ENCODE assay signal across 13 mouse cellular contexts in genomic region chr11:52043224-52043623, GRCm38 (mm10). TPM values are rescaled to one million over a fixed set of nuclear protein-coding genes. Genes with fewer than 3 reads are reported as not detected.
A peak's percentile ranks its signal among the peaks of the same experiment; 100 is the strongest.
DNase-seq lines count a peak whose midpoint lies in the region; ATAC-seq and TF ChIP-seq lines count a peak whose summit lies in the region.
"Had no signal": no experiment of that assay in that cellular context is flagged by ENCODE, and none has a peak within 500 bp of the region (broad histone marks: within the 10 kb centered on the region; RNA-seq: fewer than 3 reads in every experiment).

No protein-coding gene starts in this region.

- H3K27me3 ChIP-seq in intestine, postnatal 0 days (replicated peaks; ENCODE audit: control insufficient read depth, insufficient read depth, low read length), result no peaks in the 10 kb centered on the region
- no peaks in the 10 kb centered on the region for H3K27me3 ChIP-seq in intestine, embryonic 16.5 days (replicated peaks; ENCODE audit: control insufficient read depth, insufficient read depth, low read length)
- no peaks in the 10 kb centered on the region for H3K27me3 ChIP-seq in spleen, adult 2 months (ENCODE audit: control insufficient read depth, insufficient read depth, low read length)
- no peaks in the 10 kb centered on the region for H3K27me3 ChIP-seq in stomach, postnatal 0 days (ENCODE audit: control insufficient read depth, insufficient read depth, low read length)
- H3K27me3 ChIP-seq: embryonic facial prominence, embryonic 13.5 days; forebrain, embryonic 12.5 days had no signal

- no peak overlapping the region for H3K4me2 ChIP-seq in intestine, postnatal 0 days (replicated peaks; ENCODE audit: low read depth)
- no peak overlapping the region for H3K4me2 ChIP-seq in intestine, embryonic 16.5 days (ENCODE audit: low read depth, low read length)
- no peak overlapping the region for H3K4me2 ChIP-seq in stomach, postnatal 0 days (replicated peaks; ENCODE audit: low read depth)
- H3K4me2 ChIP-seq: embryonic facial prominence, embryonic 13.5 days; forebrain, embryonic 12.5 days had no signal

- H3K36me3 ChIP-seq in intestine, postnatal 0 days (ENCODE audit: control insufficient read depth, insufficient read depth), result no peaks in the 10 kb centered on the region
- no peaks in the 10 kb centered on the region for H3K36me3 ChIP-seq in intestine, embryonic 16.5 days (ENCODE audit: control insufficient read depth, insufficient read depth, low read length)
- H3K36me3 ChIP-seq in spleen, adult 2 months (ENCODE audit: control insufficient read depth, insufficient read depth, low read length), result no peaks in the 10 kb centered on the region
- H3K36me3 ChIP-seq in stomach, postnatal 0 days (ENCODE audit: control insufficient read depth, insufficient read depth, low read length), result no peaks in the 10 kb centered on the region
- H3K36me3 ChIP-seq: embryonic facial prominence, embryonic 13.5 days; forebrain, embryonic 12.5 days; limb, embryonic 10.5 days had no signal

- peak; percentile 49 for TF ChIP-seq CTCF in intestine, postnatal 0 days (IDR thresholded peaks at IDR 0.05; ENCODE audit: low read depth)
- TF ChIP-seq CTCF in spleen, adult 2 months (IDR thresholded peaks at IDR 0.05; ENCODE audit: extremely low read depth, insufficient read depth, insufficient read length, insufficient replicate concordance), result peak; percentile 17; the same call in 1 of the 2 replicates
- peak; percentile 62 for TF ChIP-seq CTCF in stomach, postnatal 0 days (IDR thresholded peaks at IDR 0.05; ENCODE audit: low read depth)

- no peak for TF ChIP-seq EP300 in stomach, postnatal 0 days (optimal IDR thresholded peaks at IDR 0.05)

- H3K9me3 ChIP-seq in intestine, postnatal 0 days (ENCODE audit: control insufficient read depth), result no peaks in the 10 kb centered on the region
- no peaks in the 10 kb centered on the region for H3K9me3 ChIP-seq in intestine, embryonic 16.5 days (ENCODE audit: control insufficient read depth, low read length)
- no peaks in the 10 kb centered on the region for H3K9me3 ChIP-seq in stomach, postnatal 0 days (ENCODE audit: control insufficient read depth, low read length)
- H3K9me3 ChIP-seq: embryonic facial prominence, embryonic 13.5 days; forebrain, embryonic 12.5 days; limb, embryonic 10.5 days had no signal

- no peak for ATAC-seq in intestine, postnatal 0 days
- ATAC-seq in intestine, embryonic 16.5 days, result no peak
- ATAC-seq in common myeloid progenitor, adult 5-6 weeks (replicated peaks; ENCODE audit: low read depth, poor library complexity, severe bottlenecking), result peak; percentile 80
- no peak for ATAC-seq in stomach, postnatal 0 days (ENCODE audit: low FRiP score, low TSS enrichment)
- no peak for ATAC-seq in inflammation-experienced regulatory T-cells, adult 6 months

- H3K9ac ChIP-seq in intestine, postnatal 0 days (ENCODE audit: low read depth, low read length), result no peak overlapping the region
- H3K9ac ChIP-seq in intestine, embryonic 16.5 days (ENCODE audit: low read depth, low read length), result no peak overlapping the region
- H3K9ac ChIP-seq in stomach, postnatal 0 days (ENCODE audit: low read length), result no peak overlapping the region
- H3K9ac ChIP-seq: embryonic facial prominence, embryonic 13.5 days; forebrain, embryonic 12.5 days had no signal

- no peak for TF ChIP-seq POLR2A in spleen, adult 2 months (IDR thresholded peaks at IDR 0.05; ENCODE audit: low read depth, low read length)

- no peak overlapping the region for H3K27ac ChIP-seq in intestine, postnatal 0 days (ENCODE audit: low read depth, low read length)
- no peak overlapping the region for H3K27ac ChIP-seq in intestine, embryonic 16.5 days (ENCODE audit: low read length)
- no peak overlapping the region for H3K27ac ChIP-seq in spleen, adult 2 months (ENCODE audit: insufficient read depth, low read length)
- no peak overlapping the region for H3K27ac ChIP-seq in stomach, postnatal 0 days (replicated peaks)
- H3K27ac ChIP-seq: embryonic facial prominence, embryonic 13.5 days; forebrain, embryonic 12.5 days; limb, embryonic 10.5 days had no signal

- WGBS in intestine, postnatal 0 days, result 77% methylated on average over 3 of the region's 3 CpGs
- 81% methylated on average over 3 of the region's 3 CpGs for WGBS in intestine, embryonic 16.5 days
- WGBS in spleen, adult 2 months, result 34% methylated on average over 3 of the region's 3 CpGs
- 80% methylated on average over 3 of the region's 3 CpGs for WGBS in stomach, postnatal 0 days

- no peaks in the 10 kb centered on the region for H3K4me1 ChIP-seq in intestine, postnatal 0 days (replicated peaks; ENCODE audit: control insufficient read depth, insufficient read depth, low read length)
- H3K4me1 ChIP-seq in intestine, embryonic 16.5 days (ENCODE audit: control insufficient read depth, insufficient read depth, low read length), result no peaks in the 10 kb centered on the region
- H3K4me1 ChIP-seq in spleen, adult 2 months (ENCODE audit: control insufficient read depth, insufficient read depth, insufficient read length), result peaks cover 7% of the 10 kb centered on the region; the same call in 1 of the 2 replicates
- no peaks in the 10 kb centered on the region for H3K4me1 ChIP-seq in stomach, postnatal 0 days (replicated peaks; ENCODE audit: control insufficient read depth, insufficient read depth)
- H3K4me1 ChIP-seq: embryonic facial prominence, embryonic 13.5 days; forebrain, embryonic 12.5 days had no signal

- no peak for DNase-seq in spleen, adult 2 months (ENCODE audit: low read depth in 1 of 2, low spot score in 2 of 2)
- DNase-seq in spleen, postnatal 14 days (ENCODE audit: low spot score in 2 of 2), result no peak
- no peak for DNase-seq in stomach, postnatal 0 days (ENCODE audit: low spot score)
- no peak for DNase-seq in adrenal gland, postnatal 36 days
- DNase-seq: gastrocnemius, postnatal 14 days had no signal

- no peak overlapping the region for H3K4me3 ChIP-seq in intestine, postnatal 0 days (ENCODE audit: low read depth, low read length)
- H3K4me3 ChIP-seq in intestine, embryonic 16.5 days (ENCODE audit: low read length), result no peak overlapping the region
- no peak overlapping the region for H3K4me3 ChIP-seq in spleen, adult 2 months (ENCODE audit: extremely low read depth, insufficient read depth, insufficient read length)
- no peak overlapping the region for H3K4me3 ChIP-seq in stomach, postnatal 0 days (ENCODE audit: low read depth, low read length)
- H3K4me3 ChIP-seq: embryonic facial prominence, embryonic 13.5 days; forebrain, embryonic 12.5 days; limb, embryonic 10.5 days; myocyte had no signal

RNA-seq across cellular contexts. Expression of gene Cdkl3, which starts 39.2 kb away (rescaled TPM):
- polyA plus RNA-seq in intestine, postnatal 0 days (2015; fragmentation: Nextera tagmentation; extraction: Ambion mirVana), result 4.6 and 5.0 TPM in 2 replicates
- 4.2 and 6.0 TPM in 2 replicates for polyA plus RNA-seq in intestine, embryonic 16.5 days (2015; fragmentation: Nextera tagmentation; extraction: Ambion mirVana)
- polyA plus RNA-seq in spleen, adult 2 months (2012; rRNA removed), result 1.3 and 1.4 TPM in 2 replicates
- total RNA-seq in common myeloid progenitor, adult 5-6 weeks (2017), result 3.3 and 5.7 TPM in 2 replicates
- 4.8 and 5.5 TPM in 2 replicates for polyA plus RNA-seq in stomach, postnatal 0 days (2015; fragmentation: Nextera tagmentation; extraction: Ambion mirVana)
- 1 to 10 TPM; 3.3 to 4.8 TPM for total RNA-seq in adrenal gland, postnatal 36 days (2021)
- polyA plus RNA-seq in inflammation-experienced regulatory T-cells, adult 6 months (2017; shearing (Covaris generic)), result 1 to 10 TPM; 5.7 to 6.7 (median 6.2) TPM

RNA-seq across cellular contexts. Expression of gene Ube2b, which starts 42.7 kb away (rescaled TPM):
- 212 and 223 TPM in 2 replicates for polyA plus RNA-seq in intestine, postnatal 0 days (2015; fragmentation: Nextera tagmentation; extraction: Ambion mirVana)
- polyA plus RNA-seq in intestine, embryonic 16.5 days (2015; fragmentation: Nextera tagmentation; extraction: Ambion mirVana), result 185 and 201 TPM in 2 replicates
- polyA plus RNA-seq in spleen, adult 2 months (2012; rRNA removed), result 26.6 and 28.6 TPM in 2 replicates
- total RNA-seq in common myeloid progenitor, adult 5-6 weeks (2017), result 79.9 and 91.3 TPM in 2 replicates
- 182 and 183 TPM in 2 replicates for polyA plus RNA-seq in stomach, postnatal 0 days (2015; fragmentation: Nextera tagmentation; extraction: Ambion mirVana)
- 100 to 1,000 TPM; 145 to 160 TPM for total RNA-seq in adrenal gland, postnatal 36 days (2021)
- 100 to 1,000 TPM; 175 to 228 (median 189) TPM for polyA plus RNA-seq in inflammation-experienced regulatory T-cells, adult 6 months (2017; shearing (Covaris generic))

RNA-seq across cellular contexts. Expression of gene Ppp2ca, which starts 55.3 kb away (rescaled TPM):
- 44.9 and 47.9 TPM in 2 replicates for polyA plus RNA-seq in intestine, postnatal 0 days (2015; fragmentation: Nextera tagmentation; extraction: Ambion mirVana)
- 20.2 and 51.9 TPM in 2 replicates for polyA plus RNA-seq in intestine, embryonic 16.5 days (2015; fragmentation: Nextera tagmentation; extraction: Ambion mirVana)
- 20.2 and 21.0 TPM in 2 replicates for polyA plus RNA-seq in spleen, adult 2 months (2012; rRNA removed)
- 109 and 112 TPM in 2 replicates for total RNA-seq in common myeloid progenitor, adult 5-6 weeks (2017)
- polyA plus RNA-seq in stomach, postnatal 0 days (2015; fragmentation: Nextera tagmentation; extraction: Ambion mirVana), result 63.8 and 66.5 TPM in 2 replicates
- 10 to 100 TPM; 78.0 to 84.2 TPM for total RNA-seq in adrenal gland, postnatal 36 days (2021)
- polyA plus RNA-seq in inflammation-experienced regulatory T-cells, adult 6 months (2017; shearing (Covaris generic)), result 10 to 100 TPM; 14.5 to 15.1 (median 14.5) TPM
